Mouse (Mus musculus) heart, adult 9 months (tissue): ENCODE results near the gene H2al1b.

Experiments used
- DNase-seq, 2 experiments: peaks; one replicate each; pipeline ENCODE4 v3.0.0; 2022; ENCODE audit warnings: low spot score in 2 of 2

The H2al1b gene

DNA sequence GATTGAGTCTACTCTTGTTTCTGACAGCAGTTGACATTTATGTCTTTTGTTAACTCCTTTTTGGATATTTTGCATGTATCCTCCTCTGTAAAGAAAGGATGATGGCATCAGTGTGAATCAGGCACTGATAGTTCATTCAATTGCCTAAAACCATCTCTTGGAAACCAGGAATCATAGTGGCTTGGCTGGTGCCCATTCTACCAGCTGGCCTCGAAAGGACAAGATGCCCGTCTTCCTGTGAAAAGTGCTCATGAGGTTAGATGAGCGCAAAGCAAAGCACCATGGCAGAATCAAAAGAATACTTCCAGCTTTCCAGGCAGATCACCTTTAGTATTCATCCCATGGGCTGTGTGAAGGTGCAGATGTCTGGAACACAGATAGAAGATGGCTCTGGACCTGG, 44.5 kb downstream of the H2al1b start:
- DNase-seq = no peak
